37 mouse cellular contexts compared by ENCODE assay signal in genomic region chr1:157061170-157061569, GRCm38 (mm10). TPM values are rescaled to one million over a fixed set of nuclear protein-coding genes. Genes with fewer than 3 reads are reported as not detected.
DNase-seq lines count a peak whose midpoint lies in the region; ATAC-seq and TF ChIP-seq lines count a peak whose summit lies in the region.
"Had no signal": no experiment of that assay in that cellular context is flagged by ENCODE, and none has a peak within 500 bp of the region (broad histone marks: within the 10 kb centered on the region; RNA-seq: fewer than 3 reads in every experiment).

No protein-coding gene starts in this region.

- no peak overlapping the region for H3K4me3 ChIP-seq in midbrain, embryonic 10.5 days
- no peak overlapping the region for H3K4me3 ChIP-seq in midbrain, embryonic 13.5 days (replicated peaks)
- H3K4me3 ChIP-seq in CH12.LX (replicated peaks in 1 of 3; ENCODE audit: low read depth in 2 of 3, low read length in 2 of 3, poor library complexity in 1 of 3) = no peak overlapping the region
- no peak overlapping the region for H3K4me3 ChIP-seq in forebrain, postnatal 0 days (ENCODE audit: low read depth, low read length)
- H3K4me3 ChIP-seq: embryonic facial prominence, embryonic 10.5 days; embryonic facial prominence, embryonic 15.5 days; forebrain, embryonic 13.5 days; heart, embryonic 13.5 days; hindbrain, embryonic 12.5 days; neural tube, embryonic 13.5 days; stomach, embryonic 15.5 days had no signal

- in situ Hi-C loops in CH12.LX (cut with MboI; ENCODE audit: low pct_ligation_motif_present, low pct_unique_long_range_greater_than_20kb, low sequenced_read_pairs) = no loop called here

- TF ChIP-seq EP300 in CH12.LX (IDR thresholded peaks at IDR 0.05; ENCODE audit: low read length) = no peak

- H3K9ac ChIP-seq in midbrain, embryonic 13.5 days (replicated peaks) = no peak overlapping the region
- no peak overlapping the region for H3K9ac ChIP-seq in CH12.LX (ENCODE audit: insufficient read depth, low read depth)
- H3K9ac ChIP-seq in forebrain, postnatal 0 days = no peak overlapping the region
- H3K9ac ChIP-seq: embryonic facial prominence, embryonic 15.5 days; forebrain, embryonic 13.5 days; heart, embryonic 13.5 days; hindbrain, embryonic 12.5 days; liver, embryonic 14.5 days; neural tube, embryonic 13.5 days; stomach, embryonic 15.5 days had no signal

- H3K79me2 ChIP-seq in CH12.LX (replicated peaks; ENCODE audit: control insufficient read depth, extremely low read depth, insufficient read depth, poor library complexity, severe bottlenecking) = no peaks in the 10 kb centered on the region

- 0 out of 2 replicates have a peak, but pooled peaks cover 5% of the 10 kb centered on the region for H3K9me3 ChIP-seq in midbrain, embryonic 10.5 days (replicated peaks)
- no peaks in the 10 kb centered on the region for H3K9me3 ChIP-seq in midbrain, embryonic 13.5 days
- H3K9me3 ChIP-seq in CH12.LX (replicated peaks; ENCODE audit: low read length) = no peaks in the 10 kb centered on the region
- no peaks in the 10 kb centered on the region for H3K9me3 ChIP-seq in forebrain, postnatal 0 days (ENCODE audit: low read length)
- H3K9me3 ChIP-seq: embryonic facial prominence, embryonic 10.5 days; embryonic facial prominence, embryonic 15.5 days; forebrain, embryonic 13.5 days; heart, embryonic 13.5 days; hindbrain, embryonic 12.5 days; neural tube, embryonic 13.5 days; stomach, embryonic 15.5 days had no signal

- peak overlapping the region; percentile 61; the same call in 1 of the 2 replicates for H3K27ac ChIP-seq in midbrain, embryonic 10.5 days (replicated peaks)
- H3K27ac ChIP-seq in midbrain, embryonic 13.5 days = no peak overlapping the region
- H3K27ac ChIP-seq in CH12.LX (ENCODE audit: insufficient read depth, low read depth) = no peak overlapping the region
- H3K27ac ChIP-seq in forebrain, postnatal 0 days (ENCODE audit: low read depth, low read length) = no peak overlapping the region
- H3K27ac ChIP-seq: embryonic facial prominence, embryonic 10.5 days; embryonic facial prominence, embryonic 15.5 days; forebrain, embryonic 13.5 days; heart, embryonic 13.5 days; hindbrain, embryonic 12.5 days; liver, embryonic 14.5 days; macrophage; neural tube, embryonic 13.5 days; stomach, embryonic 15.5 days had no signal

- TF ChIP-seq RAD21 in CH12.LX (IDR thresholded peaks at IDR 0.05; ENCODE audit: low read depth, low read length) = no peak

- no peak for TF ChIP-seq POLR2A in CH12.LX (IDR thresholded peaks at IDR 0.05; ENCODE audit: low read depth, low read length)

- no peak for DNase-seq in midbrain, embryonic 10.5 days (ENCODE audit: low spot score)
- DNase-seq in CH12.LX (ENCODE audit: extremely low read depth) = no peak
- DNase-seq in forebrain, postnatal 0 days = no peak
- DNase-seq in layer of hippocampus, postnatal 10 days (ENCODE audit: low spot score in 2 of 2) = no peak
- DNase-seq in layer of hippocampus, adult 9-11 months = no peak
- DNase-seq: cerebellum, adult 8-10 months; cerebellum, postnatal 25 days; gastrocnemius, postnatal 36 days; heart, postnatal 14 days; kidney, adult 9 months; kidney, postnatal 10 days; liver; lung, adult 2 months; right cerebral cortex, postnatal 14 days; thymus, postnatal 14 days had no signal

- H3K27me3 ChIP-seq in midbrain, embryonic 10.5 days (ENCODE audit: low read depth, poor library complexity, severe bottlenecking) = no peaks in the 10 kb centered on the region
- H3K27me3 ChIP-seq in midbrain, embryonic 13.5 days = no peaks in the 10 kb centered on the region
- no peaks in the 10 kb centered on the region for H3K27me3 ChIP-seq in CH12.LX (replicated peaks)
- no peaks in the 10 kb centered on the region for H3K27me3 ChIP-seq in forebrain, postnatal 0 days (ENCODE audit: insufficient read depth, low read length)
- H3K27me3 ChIP-seq: embryonic facial prominence, embryonic 15.5 days; forebrain, embryonic 13.5 days; heart, embryonic 13.5 days; hindbrain, embryonic 12.5 days; neural tube, embryonic 13.5 days; stomach, embryonic 15.5 days had no signal

- TF ChIP-seq CTCF in CH12.LX (conservative IDR thresholded peaks at IDR 0.05 in 1 of 2, IDR thresholded peaks at IDR 0.05 in 1 of 2; ENCODE audit: low read depth in 2 of 2, low read length in 2 of 2) = no peak
- no peak for TF ChIP-seq CTCF in forebrain, postnatal 0 days (IDR thresholded peaks at IDR 0.05; ENCODE audit: low read depth)

- H3K36me3 ChIP-seq in midbrain, embryonic 10.5 days = no peaks in the 10 kb centered on the region
- H3K36me3 ChIP-seq in midbrain, embryonic 13.5 days = no peaks in the 10 kb centered on the region
- H3K36me3 ChIP-seq in CH12.LX (replicated peaks in 1 of 2; ENCODE audit: control insufficient read depth in 1 of 2, insufficient read depth in 1 of 2, low read length in 1 of 2) = peaks cover 0 to 1% of the 10 kb centered on the region in 2 experiments
- no peaks in the 10 kb centered on the region for H3K36me3 ChIP-seq in forebrain, postnatal 0 days (ENCODE audit: insufficient read depth)
- H3K36me3 ChIP-seq: embryonic facial prominence, embryonic 10.5 days; embryonic facial prominence, embryonic 15.5 days; heart, embryonic 13.5 days; hindbrain, embryonic 12.5 days; neural tube, embryonic 13.5 days; stomach, embryonic 15.5 days had no signal

- WGBS in midbrain, embryonic 10.5 days = 83% methylated on average over 3 of the region's 3 CpGs
- 83% methylated on average over 3 of the region's 3 CpGs for WGBS in midbrain, embryonic 13.5 days
- 83% methylated on average over 3 of the region's 3 CpGs for WGBS in forebrain, postnatal 0 days

- H3K4me2 ChIP-seq in midbrain, embryonic 13.5 days (replicated peaks) = no peak overlapping the region
- no peak overlapping the region for H3K4me2 ChIP-seq in CH12.LX (ENCODE audit: insufficient read depth, low read depth, poor library complexity, severe bottlenecking)
- no peak overlapping the region for H3K4me2 ChIP-seq in forebrain, postnatal 0 days (ENCODE audit: low read depth)
- H3K4me2 ChIP-seq: embryonic facial prominence, embryonic 15.5 days; forebrain, embryonic 13.5 days; heart, embryonic 13.5 days; hindbrain, embryonic 12.5 days; midbrain, embryonic 11.5 days; neural tube, embryonic 13.5 days; stomach, embryonic 15.5 days had no signal

- peaks cover 37% of the 10 kb centered on the region for H3K4me1 ChIP-seq in midbrain, embryonic 10.5 days
- peaks cover 24% of the 10 kb centered on the region for H3K4me1 ChIP-seq in midbrain, embryonic 13.5 days (replicated peaks)
- H3K4me1 ChIP-seq in CH12.LX (ENCODE audit: control insufficient read depth in 1 of 2, insufficient read depth in 2 of 2) = peaks cover 33 to 49% of the 10 kb centered on the region in 2 experiments
- H3K4me1 ChIP-seq in forebrain, postnatal 0 days (ENCODE audit: insufficient read depth) = no peaks in the 10 kb centered on the region
- H3K4me1 ChIP-seq: stomach, embryonic 15.5 days had no signal

- dilution Hi-C loops in CH12.LX (cut with MboI; ENCODE audit: extremely low pct_ligation_motif_present, extremely low pct_unique_long_range_greater_than_20kb, low sequenced_read_pairs) = no loop called here

- no peak for ATAC-seq in midbrain, embryonic 13.5 days
- peak; percentile 40; the same call in 1 of the 2 replicates for ATAC-seq in megakaryocyte progenitor cell, adult 5-6 weeks (replicated peaks; ENCODE audit: poor library complexity)
- no peak for ATAC-seq in forebrain, postnatal 0 days
- ATAC-seq: CD4-positive, CD25-positive, alpha-beta regulatory T cell, adult 4 months; intestine, embryonic 16.5 days had no signal

TF ChIP-seq in CH12.LX, 34 proteins besides CTCF, POLR2A, EP300 and RAD21:
- no peak for TF ChIP-seq USF2 (conservative IDR thresholded peaks at IDR 0.05; ENCODE audit: low read depth, low read length)
- no peak for TF ChIP-seq NRF1 (IDR thresholded peaks at IDR 0.05; ENCODE audit: low read depth, low read length)
- TF ChIP-seq MXI1 (IDR thresholded peaks at IDR 0.05; ENCODE audit: low read depth, low read length) = no peak
- no peak for TF ChIP-seq E2F4 (IDR thresholded peaks at IDR 0.05; ENCODE audit: insufficient replicate concordance, low read depth, low read length)
- TF ChIP-seq NELFE (IDR thresholded peaks at IDR 0.05; ENCODE audit: low read depth, low read length) = no peak
- TF ChIP-seq MAFK (IDR thresholded peaks at IDR 0.05; ENCODE audit: insufficient replicate concordance, low read length) = 0 out of 2 replicates have a peak, but pooled peaks have one; percentile 17
- TF ChIP-seq ZKSCAN1 (IDR thresholded peaks at IDR 0.05; ENCODE audit: borderline replicate concordance, low read depth, low read length) = no peak
- TF ChIP-seq KAT2A (IDR thresholded peaks at IDR 0.05; ENCODE audit: insufficient replicate concordance, low read length) = no peak

RNA-seq across cellular contexts. Expression of gene Tex35, which starts 47.3 kb away (rescaled TPM):
- polyA plus RNA-seq in midbrain, embryonic 10.5 days (2016; fragmentation: Nextera tagmentation; extraction: Ambion mirVana) = not detected in 2 replicates
- not detected in 2 replicates for polyA plus RNA-seq in midbrain, embryonic 13.5 days (2015; fragmentation: Nextera tagmentation; extraction: Ambion mirVana)
- total RNA-seq in CH12.LX (2012; rRNA removed) = 0.55 and 1.3 TPM in 2 replicates
- 0.87 and 1.2 TPM in 2 replicates for total RNA-seq in CH12.LX (2014; rRNA removed)
- 2.9 and 3.3 TPM in 2 replicates for polyA plus RNA-seq in CH12.LX (2012; ENCODE audit: insufficient read length, low read depth)
- not detected in 2 replicates for total RNA-seq in megakaryocyte progenitor cell, adult 5-6 weeks (2015)
- total RNA-seq in megakaryocyte progenitor cell, adult 5-6 weeks (2017) = not detected in 2 replicates
- total RNA-seq in forebrain, postnatal 0 days (2014; rRNA removed) = not detected in 2 replicates
- polyA plus RNA-seq in forebrain, postnatal 0 days (2015; fragmentation: Nextera tagmentation; extraction: Ambion mirVana) = 0.21 TPM in 1 of 2 replicates, not detected in the other
- not detected for total RNA-seq in layer of hippocampus, postnatal 10 days (2021)
- total RNA-seq: gastrocnemius, adult 18-20 months; gastrocnemius, postnatal 36 days; heart, adult 8-10 months; heart, postnatal 14 days; left cerebral cortex, adult 18-20 months; left cerebral cortex, postnatal 14 days; midbrain, postnatal 0 days had no signal
- polyA plus RNA-seq: embryonic facial prominence, embryonic 10.5 days; embryonic facial prominence, embryonic 15.5 days; forebrain, embryonic 13.5 days; heart, embryonic 13.5 days; hindbrain, embryonic 12.5 days; intestine, embryonic 16.5 days; large intestine, adult 2 months; limb, embryonic 11.5 days; liver, embryonic 14.5 days; macrophage; midbrain, embryonic 11.5 days; midbrain, postnatal 0 days; neural tube, embryonic 13.5 days; small intestine, adult 2 months; stomach, embryonic 15.5 days had no signal
